Mouse (Mus musculus) liver, adult 2 months (tissue): ENCODE measurements around the gene Prkag1.

Experiments
- CTCF ChIP-seq: fragments of 200-500 bp; IDR thresholded peaks from 2 replicates; pipeline ENCODE4 v1.5.1; 2011; ENCODE audit warnings: low read depth, low read length, control low read depth
- POLR2A ChIP-seq: fragments of 200-500 bp; IDR thresholded peaks from 2 replicates; pipeline ENCODE4 v1.6.1; 2011; ENCODE audit warnings: low read length, control low read depth; ENCODE audit not compliant: insufficient read depth; ENCODE audit errors: extremely low read depth

- TF ChIP-seq POLR2A (no peak), CTCF (no peak)
These were observed 18.4 kb downstream of the Prkag1 start for GRCm38 (mm10) chr15:98812741-98813424.
